ENCODE assay signal across 8 mouse cellular contexts in genomic region chr19:36687843-36688637, GRCm38 (mm10). TPM values are rescaled to one million over a fixed set of nuclear protein-coding genes. Genes with fewer than 3 reads are reported as not detected.
DNase-seq lines count a peak whose midpoint lies in the region; ATAC-seq and TF ChIP-seq lines count a peak whose summit lies in the region.

No protein-coding gene starts in this region.

- H3K27me3 ChIP-seq in forebrain, embryonic 14.5 days (replicated peaks; ENCODE audit: control insufficient read depth, insufficient read depth, low read length) = no peaks in the 10 kb centered on the region
- no peaks in the 10 kb centered on the region for H3K27me3 ChIP-seq in heart, postnatal 0 days (ENCODE audit: control insufficient read depth, insufficient read depth, low read length)

- peak; percentile 92 for TF ChIP-seq EP300 in heart, postnatal 0 days (IDR thresholded peaks at IDR 0.05; ENCODE audit: low read depth)

- no peaks in the 10 kb centered on the region for H3K36me3 ChIP-seq in forebrain, embryonic 14.5 days (ENCODE audit: control insufficient read depth, insufficient read depth, low read length)
- H3K36me3 ChIP-seq in heart, postnatal 0 days (replicated peaks; ENCODE audit: control insufficient read depth, insufficient read depth, low read length) = no peaks in the 10 kb centered on the region

- no peak for TF ChIP-seq CTCF in heart, postnatal 0 days (IDR thresholded peaks at IDR 0.05; ENCODE audit: low read depth)

- H3K4me3 ChIP-seq in forebrain, embryonic 14.5 days (ENCODE audit: low read depth, low read length) = no peak overlapping the region
- H3K4me3 ChIP-seq in heart, postnatal 0 days (ENCODE audit: low read depth, low read length) = no peak overlapping the region

- no peak overlapping the region for H3K4me2 ChIP-seq in forebrain, embryonic 14.5 days (ENCODE audit: low read length)
- peak overlapping the region; percentile 39 for H3K4me2 ChIP-seq in heart, postnatal 0 days (ENCODE audit: low read depth, low read length)

- ATAC-seq in forebrain, embryonic 14.5 days = peak; percentile 79
- peak; percentile 62 for ATAC-seq in heart, postnatal 0 days (ENCODE audit: insufficient read depth, low read depth)
- ATAC-seq in granulocyte monocyte progenitor cell, adult 5-6 weeks (replicated peaks; ENCODE audit: poor library complexity, severe bottlenecking) = no peak

- peaks cover 8% of the 10 kb centered on the region for H3K4me1 ChIP-seq in forebrain, embryonic 14.5 days (ENCODE audit: control insufficient read depth, insufficient read depth, low read length)
- H3K4me1 ChIP-seq in heart, postnatal 0 days (ENCODE audit: control insufficient read depth, insufficient read depth) = peaks cover 57% of the 10 kb centered on the region

- 38% methylated on average over 8 of the region's 8 CpGs for WGBS in forebrain, embryonic 14.5 days
- WGBS in heart, postnatal 0 days = 17% methylated on average over 8 of the region's 8 CpGs

- no peaks in the 10 kb centered on the region for H3K9me3 ChIP-seq in forebrain, embryonic 14.5 days (replicated peaks; ENCODE audit: control insufficient read depth, low read length)
- H3K9me3 ChIP-seq in heart, postnatal 0 days (replicated peaks; ENCODE audit: control insufficient read depth, low read length) = no peaks in the 10 kb centered on the region

- DNase-seq in retina, postnatal 1 day = peak; percentile 32
- DNase-seq in retina, embryonic 14.5 days (ENCODE audit: low spot score) = no peak
- DNase-seq in forebrain, embryonic 14.5 days (ENCODE audit: low spot score) = peak; percentile 90
- peak; percentile 90 for DNase-seq in heart, postnatal 0 days (ENCODE audit: low spot score)
- peak; percentile 78 to 85 for DNase-seq in kidney, postnatal 4 days
- DNase-seq in lung, postnatal 4 days = peak; percentile 90 to 93
- DNase-seq in thymus, postnatal 4 days = no peak

- no peak overlapping the region for H3K9ac ChIP-seq in forebrain, embryonic 14.5 days (ENCODE audit: low read length)
- peak overlapping the region; percentile 28; the same call in 1 of the 2 replicates for H3K9ac ChIP-seq in heart, postnatal 0 days (replicated peaks; ENCODE audit: low read depth, low read length)

- H3K27ac ChIP-seq in forebrain, embryonic 14.5 days (ENCODE audit: low read depth, low read length) = peak overlapping the region; percentile 75
- peak overlapping the region; percentile 98 for H3K27ac ChIP-seq in heart, postnatal 0 days (ENCODE audit: low read depth)

RNA-seq across cellular contexts. Expression of gene Ppp1r3c, which starts 48.4 kb away (rescaled TPM):
- 8.9 and 9.3 TPM in 2 replicates for polyA plus RNA-seq in forebrain, embryonic 14.5 days (2014; fragmentation: Nextera tagmentation; extraction: Ambion mirVana)
- total RNA-seq in heart, postnatal 0 days (2014; rRNA removed; ENCODE audit: low replicate concordance) = 35.1 and 56.9 TPM in 2 replicates
- 39.0 and 44.6 TPM in 2 replicates for polyA plus RNA-seq in heart, postnatal 0 days (2015; fragmentation: Nextera tagmentation; extraction: Ambion mirVana)
- total RNA-seq in granulocyte monocyte progenitor cell, adult 5-6 weeks (2014; fragmentation: Nextera tagmentation) = not detected in 2 replicates
- not detected in 2 replicates for total RNA-seq in granulocyte monocyte progenitor cell, adult 5-6 weeks (2017)

Comparison
In these comparisons a context has a peak if more than half of its experiments do, and no peak if none do; other contexts are left out.
1. DNase-seq: peak in retina, postnatal 1 day (single experiment), forebrain, embryonic 14.5 days (single experiment), heart, postnatal 0 days (single experiment), kidney, postnatal 4 days (2 of 2) and lung, postnatal 4 days (2 of 2); none in retina, embryonic 14.5 days (single experiment) and thymus, postnatal 4 days (single experiment).
2. RNA of gene Ppp1r3c, which starts 48.4 kb away (total RNA-seq): 35.1 to 56.9 TPM in heart, postnatal 0 days; not detected in granulocyte monocyte progenitor cell, adult 5-6 weeks; every median in the first group is over 10 times any median in the second.